Mouse (Mus musculus) liver, embryonic 12.5 days (tissue): ENCODE measurements around the gene Clk4. TPM values are rescaled to one million over a fixed set of nuclear protein-coding genes. Genes with fewer than 3 reads are reported as not detected.

Source experiments
- ATAC-seq: fragments of 200-750 bp; cut with Nextera tagmentation; 2 replicates; pipeline ENCODE4 v1.8.0; 2017; ENCODE audit warnings: moderate number of reproducible peaks, mild to moderate bottlenecking, moderate library complexity
- H3K27ac ChIP-seq: fragments of 300-500 bp; sonication (generic); 2 replicates; pipeline ENCODE4 v1.5.1; 2016; ENCODE audit warnings: mild to moderate bottlenecking
- H3K27me3 ChIP-seq: fragments of 300-500 bp; sonication (generic); replicated peaks from 2 replicates; pipeline ENCODE4 v1.6.1; 2016; ENCODE audit warnings: mild to moderate bottlenecking, moderate library complexity
- H3K36me3 ChIP-seq: fragments of 300-500 bp; sonication (generic); 2 replicates; pipeline ENCODE4 v1.6.1; 2016; ENCODE audit warnings: mild to moderate bottlenecking, moderate library complexity
- H3K4me1 ChIP-seq: fragments of 300-500 bp; sonication (generic); 2 replicates; pipeline ENCODE4 v1.6.1; 2016
- H3K4me2 ChIP-seq: fragments of 300-500 bp; sonication (generic); 2 replicates; pipeline ENCODE4 v1.6.1; 2016; ENCODE audit warnings: mild to moderate bottlenecking, moderate library complexity
- H3K4me3 ChIP-seq: fragments of 300-500 bp; sonication (generic); 2 replicates; pipeline ENCODE4 v1.5.1; 2016; ENCODE audit warnings: mild to moderate bottlenecking, moderate library complexity
- H3K9ac ChIP-seq: fragments of 300-500 bp; sonication (generic); 2 replicates; pipeline ENCODE4 v1.6.1; 2016; ENCODE audit warnings: mild to moderate bottlenecking, moderate library complexity
- H3K9me3 ChIP-seq: fragments of 300-500 bp; sonication (generic); replicated peaks from 2 replicates; pipeline ENCODE4 v1.6.1; 2016; ENCODE audit warnings: mild to moderate bottlenecking, moderate library complexity
- WGBS: fragments of 180-500 bp; shearing (Covaris S2); methylation state at CpG from one replicate; pipeline ENCODE4 v1.1.7; 2016; ENCODE audit not compliant: insufficient replicate concordance; 5-methylcytosine and 5-hydroxymethylcytosine counted together
- polyA plus RNA-seq: library from polyadenylated mRNA; unstranded; fragments of >200 nt; fragmentation: Nextera tagmentation; extraction: Ambion mirVana; gene quantifications from 2 replicates; pipeline ENCODE4 v1.2.1, GENCODE M21; 2016

Gene Clk4
- polyA plus RNA-seq, 1 experiment from 2014 or later = 62.8 TPM

DNA sequence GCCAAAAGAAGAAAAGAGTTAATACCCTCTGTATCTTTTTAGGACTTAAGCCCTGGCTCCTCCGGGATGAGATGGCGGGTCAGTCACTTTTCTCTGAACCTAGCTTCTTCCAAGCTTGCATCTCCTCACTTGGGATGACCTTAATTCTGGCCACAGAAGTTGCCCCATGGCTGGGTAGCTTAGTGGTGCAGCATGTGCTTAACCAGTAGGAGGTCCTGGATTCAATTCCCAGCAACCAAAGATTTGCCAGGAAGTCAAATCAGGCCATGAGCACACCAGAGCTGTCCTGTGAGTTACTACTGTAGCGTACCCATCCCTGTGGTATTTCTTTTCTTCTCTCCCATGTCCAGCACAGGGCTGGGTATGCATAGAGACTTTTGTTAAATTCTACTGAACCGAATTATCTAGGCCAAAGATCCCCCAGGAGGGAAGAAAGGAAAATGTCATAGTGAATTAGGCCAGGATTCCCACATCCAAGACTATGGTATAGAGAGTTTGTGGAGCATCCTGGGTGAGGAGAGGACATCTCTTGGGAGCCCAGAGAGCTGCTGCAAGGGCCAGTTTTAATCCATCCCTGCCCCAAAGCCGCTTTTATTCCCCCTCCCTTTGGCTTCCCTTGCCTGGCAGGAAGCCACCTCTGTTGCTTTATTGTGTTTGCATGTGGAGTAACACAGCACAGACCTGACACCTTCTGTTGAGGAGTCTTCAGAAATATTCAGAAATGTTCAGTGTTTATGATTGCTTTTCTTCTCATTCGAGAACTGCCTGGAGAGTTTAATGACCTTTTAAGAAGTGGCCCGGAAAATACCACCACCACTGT is 54.7 kb downstream of the Clk4 start:
- 68% methylated on average over 7 of the region's 7 CpGs for WGBS

DNA sequence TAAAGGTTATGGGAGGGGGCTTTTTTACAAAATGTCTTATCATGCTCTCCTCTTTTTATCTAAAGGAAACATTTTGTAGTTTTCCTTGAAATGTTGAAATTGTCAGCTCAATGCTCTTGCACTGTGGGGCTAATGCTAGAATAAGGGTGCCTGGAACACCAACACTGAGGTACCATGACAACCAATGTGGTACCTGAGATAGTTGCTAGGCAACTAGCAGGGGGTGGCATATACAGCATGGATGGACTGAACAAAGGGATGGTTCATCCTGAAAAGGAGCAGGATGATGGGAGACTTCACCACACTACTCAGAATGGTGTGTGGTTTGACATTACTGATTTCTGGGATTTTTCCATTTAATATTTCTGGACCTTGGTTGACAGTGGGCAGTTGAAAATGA is 59.1 kb downstream of the Clk4 start:
- H3K9me3 ChIP-seq = peaks cover 7% of the 10 kb centered on the region
- H3K4me3 ChIP-seq = no peak overlapping the region
- no peaks in the 10 kb centered on the region for H3K4me1 ChIP-seq
- no peak overlapping the region for H3K9ac ChIP-seq
- no peak overlapping the region for H3K4me2 ChIP-seq
- no peak overlapping the region for H3K27ac ChIP-seq
- no peak for ATAC-seq
- H3K36me3 ChIP-seq = no peaks in the 10 kb centered on the region
- H3K27me3 ChIP-seq = 0 out of 2 replicates have a peak, but pooled peaks cover 6% of the 10 kb centered on the region

More for the DNA sequence above, 54.7 kb downstream of the Clk4 start:
- Histone ChIP-seq H3K36me3 (no peaks in the 10 kb centered on the region), H3K4me1 (peaks cover 6% of the 10 kb centered on the region), H3K9me3 (peaks cover 4% of the 10 kb centered on the region), H3K27ac (no peak overlapping the region), H3K27me3 (no peaks in the 10 kb centered on the region), H3K4me3 (no peak overlapping the region), H3K4me2 (no peak overlapping the region), H3K9ac (no peak overlapping the region)
- ATAC-seq = no peak

DNA sequence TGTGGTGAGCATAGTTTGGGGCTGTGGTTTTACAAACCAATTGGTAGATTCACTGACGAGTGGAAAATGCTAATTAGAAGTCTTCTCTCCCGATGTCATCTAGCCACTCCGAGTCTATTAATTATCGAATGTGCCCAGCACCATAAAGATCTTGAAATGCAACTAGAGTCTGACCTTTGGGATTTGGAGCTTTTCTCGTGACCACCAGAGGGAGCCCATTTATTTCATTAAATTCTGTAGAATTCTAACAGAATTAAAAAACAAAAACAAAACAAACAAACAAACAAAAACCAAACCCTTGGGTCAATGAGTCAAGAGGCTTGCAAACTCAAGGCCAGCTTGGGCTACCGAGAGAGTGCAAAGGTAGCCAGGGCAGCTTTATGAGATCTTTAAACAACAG is 65.4 kb downstream of the Clk4 start:
- no peak overlapping the region for H3K4me3 ChIP-seq
- H3K27ac ChIP-seq = no peak overlapping the region
- WGBS = 55% methylated on average over 6 of the region's 6 CpGs
- H3K36me3 ChIP-seq = no peaks in the 10 kb centered on the region
- H3K4me1 ChIP-seq = no peaks in the 10 kb centered on the region
- no peak overlapping the region for H3K4me2 ChIP-seq
- H3K27me3 ChIP-seq = 0 out of 2 replicates have a peak, but pooled peaks cover 6% of the 10 kb centered on the region
- no peak for ATAC-seq
- no peak overlapping the region for H3K9ac ChIP-seq
- no peaks in the 10 kb centered on the region for H3K9me3 ChIP-seq

DNA sequence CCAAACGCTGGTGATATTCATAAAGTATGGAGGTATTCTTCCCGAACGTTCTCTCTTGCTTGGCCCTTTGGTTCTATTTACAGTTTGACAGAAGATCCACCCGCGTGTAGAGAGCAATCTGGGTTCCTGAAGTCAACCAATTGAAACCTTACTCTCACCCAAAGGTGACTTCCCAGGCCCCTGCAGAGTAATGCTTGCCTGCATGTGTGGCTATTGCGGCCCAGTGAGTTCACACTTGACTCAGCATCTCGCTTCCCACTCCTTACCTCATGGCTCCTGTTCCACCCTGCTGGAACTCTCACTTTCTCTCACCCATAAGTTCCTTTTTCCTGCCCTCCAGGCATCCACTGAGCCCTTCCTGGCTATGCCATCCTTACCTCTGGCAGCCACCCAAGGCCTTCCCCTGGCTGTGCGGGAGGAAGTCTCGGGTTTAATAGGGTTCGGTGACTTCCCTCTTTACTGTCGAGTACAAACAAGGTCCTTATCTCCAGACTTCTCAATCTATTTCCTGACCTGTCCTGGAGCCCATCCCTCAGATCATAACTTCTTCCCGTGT is 66.9 kb downstream of the Clk4 start:
- 53% methylated on average over 12 of the region's 12 CpGs for WGBS
- no peaks in the 10 kb centered on the region for H3K4me1 ChIP-seq

DNA sequence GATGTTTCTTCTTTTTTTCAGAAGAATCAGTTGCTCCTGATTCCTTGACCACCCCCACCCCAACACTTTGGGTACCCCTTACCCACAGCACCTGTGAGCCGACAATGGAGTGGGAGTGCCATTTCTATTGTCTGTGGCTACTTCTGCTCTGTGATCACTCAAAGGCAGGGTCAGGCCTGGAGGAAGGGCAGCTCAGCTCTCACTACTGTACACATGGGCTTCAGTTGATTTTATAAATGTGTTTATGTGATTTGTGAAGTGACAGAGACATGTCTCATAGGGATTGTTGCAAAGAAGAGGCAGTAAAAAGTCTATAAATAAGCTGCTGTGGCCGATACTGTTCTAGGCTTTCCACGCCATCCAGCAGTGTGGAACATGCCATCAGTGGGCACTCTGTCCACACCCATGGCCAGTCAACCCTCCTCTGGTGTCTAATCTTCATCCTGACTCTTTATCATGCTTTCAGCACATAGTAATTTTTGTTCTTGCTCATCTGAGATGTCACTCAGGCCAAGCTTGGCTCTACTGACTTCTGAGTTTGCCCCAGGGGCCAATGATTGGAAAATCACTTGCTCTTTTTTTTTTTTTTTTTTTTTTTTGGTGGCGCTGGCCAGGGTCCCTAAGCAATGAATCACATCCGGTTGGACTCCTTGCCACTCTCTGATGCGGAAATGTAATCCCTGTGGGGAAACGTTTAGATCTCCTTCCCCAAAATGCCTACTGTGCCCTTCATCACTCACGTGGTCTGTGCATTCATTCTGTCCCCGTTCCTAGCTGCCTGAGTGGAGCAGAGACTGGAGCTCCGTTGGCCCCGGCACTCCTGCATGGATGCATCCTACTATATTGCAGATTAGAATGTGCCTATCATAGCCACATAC is 68.5 kb downstream of the Clk4 start:
- H3K9me3 ChIP-seq = no peaks in the 10 kb centered on the region
- H3K4me3 ChIP-seq = no peak overlapping the region
- peaks cover 3% of the 10 kb centered on the region; the same call in 1 of the 2 replicates for H3K27me3 ChIP-seq
- no peaks in the 10 kb centered on the region for H3K4me1 ChIP-seq
- 60% methylated on average over 11 of the region's 11 CpGs for WGBS
- H3K36me3 ChIP-seq = no peaks in the 10 kb centered on the region
- H3K9ac ChIP-seq = no peak overlapping the region
- ATAC-seq = no peak
- H3K4me2 ChIP-seq = no peak overlapping the region
- no peak overlapping the region for H3K27ac ChIP-seq

More for the DNA sequence above, 66.9 kb downstream of the Clk4 start:
- Histone ChIP-seq H3K9ac (no peak overlapping the region), H3K27ac (no peak overlapping the region), H3K9me3 (no peaks in the 10 kb centered on the region), H3K4me2 (no peak overlapping the region), H3K27me3 (0 out of 2 replicates have a peak, but pooled peaks cover 6% of the 10 kb centered on the region), H3K4me3 (no peak overlapping the region), H3K36me3 (no peaks in the 10 kb centered on the region)
- no peak for ATAC-seq

Other genes with a start within 250 kb of the Clk4 start
- not detected in 2 replicates for gene Olfr54, start 247.5 kb upstream of the Clk4 start, polyA plus RNA-seq
- gene Olfr1375, start 213.6 kb upstream of the Clk4 start, polyA plus RNA-seq = not detected in 2 replicates
- 1.8 and 2.4 TPM in 2 replicates for gene Zfp354a, start 202.5 kb upstream of the Clk4 start, polyA plus RNA-seq
- not detected in 2 replicates for gene Gm12569, start 41.3 kb upstream of the Clk4 start, polyA plus RNA-seq
- 0.56 and 0.61 TPM in 2 replicates for gene BC049762, start 1.3 kb downstream of the Clk4 start, polyA plus RNA-seq
- 0.75 and 0.79 TPM in 2 replicates for gene Col23a1, start 28.2 kb downstream of the Clk4 start, polyA plus RNA-seq